Mouse (Mus musculus) C2C12 (cell line): Measurements from ENCODE around the gene Gse1. TPM values are rescaled to one million over a fixed set of nuclear protein-coding genes. Genes with fewer than 3 reads are reported as not detected.

Source experiments
- H3K27me3 ChIP-seq: one replicate; pipeline ENCODE4 v1.6.1; 2011; ENCODE audit not compliant: control insufficient read depth, insufficient read depth, insufficient read length
- H3K36me3 ChIP-seq: one replicate; pipeline ENCODE4 v1.6.1; 2011; ENCODE audit not compliant: control insufficient read depth, insufficient read depth
- H3K4me3 ChIP-seq: one replicate; pipeline ENCODE4 v1.5.1; 2011; ENCODE audit warnings: mild to moderate bottlenecking, control low read depth; ENCODE audit not compliant: poor library complexity, insufficient read depth, severe bottlenecking
- H3K79me2 ChIP-seq: one replicate; pipeline ENCODE4 v1.6.1; 2011; ENCODE audit not compliant: control insufficient read depth, insufficient read depth
- H3K79me3 ChIP-seq: one replicate; pipeline ENCODE4 v1.6.1; 2011; ENCODE audit warnings: low read depth, control low read depth
- H3ac ChIP-seq: one replicate; pipeline ENCODE3; 2011; ENCODE audit warnings: low read depth; ENCODE audit not compliant: control insufficient read depth, insufficient read length
- CEBPB ChIP-seq: IDR thresholded peaks from one replicate; pipeline ENCODE4 v1.6.1; 2011; ENCODE audit warnings: low read depth, mild to moderate bottlenecking, control low read depth, moderate library complexity
- CTCF ChIP-seq: IDR thresholded peaks from one replicate; pipeline ENCODE4 v1.5.1; 2011; ENCODE audit not compliant: control insufficient read depth, insufficient read depth, insufficient read length
- FOSL1 ChIP-seq: IDR thresholded peaks from one replicate; pipeline ENCODE4 v1.8.0; 2011; ENCODE audit warnings: mild to moderate bottlenecking, low read length; ENCODE audit not compliant: poor library complexity, insufficient read depth, severe bottlenecking
- MAX ChIP-seq: IDR thresholded peaks from one replicate; pipeline ENCODE4 v1.6.1; 2011; ENCODE audit warnings: mild to moderate bottlenecking, control low read depth
- MYOD1 ChIP-seq: IDR thresholded peaks from one replicate; pipeline ENCODE4 v1.6.1; 2011; ENCODE audit warnings: low read depth; ENCODE audit not compliant: control insufficient read depth, insufficient read length
- MYOG ChIP-seq: IDR thresholded peaks from one replicate; pipeline ENCODE4 v1.6.1; 2011; ENCODE audit not compliant: control insufficient read depth, insufficient read length; ENCODE audit errors: extremely low read depth
- USF1 ChIP-seq: IDR thresholded peaks from one replicate; pipeline ENCODE4 v1.6.1; 2011; ENCODE audit warnings: low read depth, mild to moderate bottlenecking, control low read depth, moderate library complexity
- polyA plus RNA-seq: library from polyadenylated mRNA; unstranded; fragments of >200 nt; fragmentation: generic; extraction: Trizol; gene quantifications from one replicate; pipeline ENCODE4 v1.2.1, GENCODE M21; 2012; ENCODE audit warnings: missing spikeins

The Gse1 gene
- polyA plus RNA-seq, 1 experiment, result 15.6 TPM

- TF ChIP-seq CTCF, result no peak
- TF ChIP-seq CEBPB, result no peak
- no peak for TF ChIP-seq USF1
- TF ChIP-seq MAX, result no peak
- TF ChIP-seq FOSL1, result no peak
- TF ChIP-seq MYOG, result no peak
- no peak for TF ChIP-seq MYOD1
- Histone ChIP-seq H3ac (no peak overlapping the region), H3K79me2 (no peaks in the 10 kb centered on the region), H3K36me3 (no peaks in the 10 kb centered on the region), H3K4me3 (no peak overlapping the region), H3K79me3 (no peaks in the 10 kb centered on the region), H3K27me3 (no peaks in the 10 kb centered on the region)
These were observed 200.2 kb downstream of the Gse1 start for GRCm38 (mm10) chr8:120428492-120428891.

- Histone ChIP-seq H3K27me3 (no peaks in the 10 kb centered on the region), H3K36me3 (no peaks in the 10 kb centered on the region), H3K4me3 (no peak overlapping the region), H3K79me3 (no peaks in the 10 kb centered on the region), H3ac (no peak overlapping the region), H3K79me2 (no peaks in the 10 kb centered on the region)
- TF ChIP-seq CTCF (no peak), MAX (no peak), MYOD1 (no peak), USF1 (no peak), CEBPB (no peak), FOSL1 (no peak), MYOG (no peak)
These were observed 200.9 kb downstream of the Gse1 start for GRCm38 (mm10) chr8:120429116-120429515.

GRCm38 (mm10) chr8:120431042-120431441, 202.8 kb downstream of the Gse1 start:
- no peak overlapping the region for H3K4me3 ChIP-seq
- no peaks in the 10 kb centered on the region for H3K79me2 ChIP-seq
- H3K27me3 ChIP-seq, result no peaks in the 10 kb centered on the region
- H3ac ChIP-seq, result no peak overlapping the region
- H3K36me3 ChIP-seq, result no peaks in the 10 kb centered on the region
- TF ChIP-seq MYOD1 (no peak), FOSL1 (no peak), MAX (no peak), CTCF (no peak), CEBPB (no peak), MYOG (no peak), USF1 (no peak)
- no peaks in the 10 kb centered on the region for H3K79me3 ChIP-seq

GRCm38 (mm10) chr8:120432438-120432837, 204.2 kb downstream of the Gse1 start:
- no peaks in the 10 kb centered on the region for H3K27me3 ChIP-seq
- no peak overlapping the region for H3K4me3 ChIP-seq
- H3ac ChIP-seq, result no peak overlapping the region
- no peaks in the 10 kb centered on the region for H3K36me3 ChIP-seq
- no peaks in the 10 kb centered on the region for H3K79me2 ChIP-seq
- no peaks in the 10 kb centered on the region for H3K79me3 ChIP-seq
- TF ChIP-seq MAX (no peak), USF1 (no peak), CEBPB (no peak), CTCF (no peak), MYOD1 (no peak), MYOG (no peak), FOSL1 (no peak)

- no peak for TF ChIP-seq USF1
- no peak for TF ChIP-seq CTCF
- no peak for TF ChIP-seq MYOG
- no peak for TF ChIP-seq CEBPB
- no peaks in the 10 kb centered on the region for H3K79me2 ChIP-seq
- H3K27me3 ChIP-seq, result no peaks in the 10 kb centered on the region
- no peaks in the 10 kb centered on the region for H3K36me3 ChIP-seq
- no peak overlapping the region for H3ac ChIP-seq
- H3K4me3 ChIP-seq, result no peak overlapping the region
- no peaks in the 10 kb centered on the region for H3K79me3 ChIP-seq
These were observed 204.9 kb downstream of the Gse1 start for GRCm38 (mm10) chr8:120433143-120433542.

- Histone ChIP-seq H3K79me3 (no peaks in the 10 kb centered on the region), H3K79me2 (no peaks in the 10 kb centered on the region), H3K36me3 (no peaks in the 10 kb centered on the region), H3K4me3 (no peak overlapping the region), H3ac (no peak overlapping the region), H3K27me3 (no peaks in the 10 kb centered on the region)
- TF ChIP-seq FOSL1 (no peak), CTCF (no peak), CEBPB (no peak), MAX (no peak), MYOG (no peak), USF1 (no peak), MYOD1 (no peak)
These were observed 205.5 kb downstream of the Gse1 start for GRCm38 (mm10) chr8:120433734-120434133.
